Mouse (Mus musculus): ENCODE measurements around the gene Robo4.

Robo4 gene

GRCm38 (mm10) chr9:37401802-37402201 is at the start of gene Robo4:
TSS of gene Robo4 (plus strand) at chr9:37401897.
- no peak for DNase-seq (ENCODE audit: low spot score)

GRCm38 (mm10) chr9:37354485-37354884 is 47.2 kb upstream of the Robo4 start:
- DNase-seq (ENCODE audit: low spot score): no peak

GRCm38 (mm10) chr9:37358713-37359330 is 42.9 kb upstream of the Robo4 start:
- DNase-seq (ENCODE audit: low spot score): no peak

GRCm38 (mm10) chr9:37359331-37360220 is 42.1 kb upstream of the Robo4 start:
- no peak for DNase-seq (ENCODE audit: low spot score)

- no peak for DNase-seq (ENCODE audit: low spot score)
Measured at GRCm38 (mm10) chr9:37362084-37362483, 39.6 kb upstream of the Robo4 start.

DNA sequence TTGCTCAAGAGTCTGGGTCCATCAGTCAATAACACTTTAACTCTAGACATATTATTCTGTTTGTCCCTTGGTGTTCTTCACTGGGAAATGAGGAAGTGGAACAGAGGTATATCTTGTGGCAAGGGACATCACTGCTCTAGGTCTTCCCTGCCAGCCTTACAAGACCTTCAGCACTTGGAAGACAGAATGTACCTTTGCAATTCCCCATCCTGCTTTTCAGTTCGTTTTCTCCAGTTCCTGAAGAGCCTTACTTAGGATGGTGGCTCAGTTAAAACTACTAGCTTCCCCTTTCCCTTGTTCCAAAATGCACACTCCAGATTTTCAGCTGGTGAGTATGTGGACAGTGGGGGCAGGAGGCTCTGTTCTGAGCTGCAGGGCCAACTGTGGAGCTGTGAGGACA is 38.8 kb upstream of the Robo4 start:
- DNase-seq (ENCODE audit: low spot score): no peak

GRCm38 (mm10) chr9:37363551-37363950 is 38.1 kb upstream of the Robo4 start:
- no peak for DNase-seq (ENCODE audit: low spot score)

DNA sequence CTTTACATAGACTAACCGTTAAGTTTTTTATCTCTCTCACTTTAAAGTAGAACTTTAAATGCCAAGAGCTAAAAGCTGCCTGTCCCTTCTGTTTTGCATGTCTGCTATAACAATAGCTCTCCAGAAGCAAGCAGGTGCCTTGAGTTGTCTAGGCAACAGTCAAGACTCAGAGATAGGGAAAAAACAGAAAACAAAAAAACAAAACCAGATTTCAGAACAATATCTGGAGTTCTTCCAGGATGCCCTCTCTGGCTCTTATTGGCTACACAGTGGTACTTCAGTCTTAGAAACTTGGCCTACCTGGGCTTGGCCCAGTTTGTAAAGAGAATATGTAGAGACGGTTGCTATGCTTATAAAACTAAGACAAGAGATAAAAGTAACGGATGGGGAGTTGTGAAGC is 37.3 kb upstream of the Robo4 start:
- no peak for DNase-seq (ENCODE audit: low spot score)

DNA sequence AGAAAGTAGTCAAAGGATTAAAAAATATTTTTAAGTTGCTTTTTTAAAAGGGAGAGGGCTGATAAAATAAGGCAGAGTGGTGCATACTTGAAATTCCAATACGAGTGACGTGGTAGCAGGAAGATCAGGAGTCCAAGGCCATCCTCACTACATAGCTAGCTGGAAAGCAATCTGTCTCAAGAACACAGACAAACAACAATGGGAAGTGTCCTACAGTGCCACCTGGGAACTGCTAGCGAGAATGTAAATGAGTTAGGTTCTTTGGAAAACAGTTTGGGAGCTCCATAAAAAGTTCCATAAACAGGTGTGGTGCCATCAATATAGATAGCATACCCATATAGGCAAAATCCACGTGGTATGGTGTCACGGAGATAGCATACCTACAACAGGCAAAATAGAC is 36.0 kb upstream of the Robo4 start:
- no peak for DNase-seq (ENCODE audit: low spot score)

DNA sequence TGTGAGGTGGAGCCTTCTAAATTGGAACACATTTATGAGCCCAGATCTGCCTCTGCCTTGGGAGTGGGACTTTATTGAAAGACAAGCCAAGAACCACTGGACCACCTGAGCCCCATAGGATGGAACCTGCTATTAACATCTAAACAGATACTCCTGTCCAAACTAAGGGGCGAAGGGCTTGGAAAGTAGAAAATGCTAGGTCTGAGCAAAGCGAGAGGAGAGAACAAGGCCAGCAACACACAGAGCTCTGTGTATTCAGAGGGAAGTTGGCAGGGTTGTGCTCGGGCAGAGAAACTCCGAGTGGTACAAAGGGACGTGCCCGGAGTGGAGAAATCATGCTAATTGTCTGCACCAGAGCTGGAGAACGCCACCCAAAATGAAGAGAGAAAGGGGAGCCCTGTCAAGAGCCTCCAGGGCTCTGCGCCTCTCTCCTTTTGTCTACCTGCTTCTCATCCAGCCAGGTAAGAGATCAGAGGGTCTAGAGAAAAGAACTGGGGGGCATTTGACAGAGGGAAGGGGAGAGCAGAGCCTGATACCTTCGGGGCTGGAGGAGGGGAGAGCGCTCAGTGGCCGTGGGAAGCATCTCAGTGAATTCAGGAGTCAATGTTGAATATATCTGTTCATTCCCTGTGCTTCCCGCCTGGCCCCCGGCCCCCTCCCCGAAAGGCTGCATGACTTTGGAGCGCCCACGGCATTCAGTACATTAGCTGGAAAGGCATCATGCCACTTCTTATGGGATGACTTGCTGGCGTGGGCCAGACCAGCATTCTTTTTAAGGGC is 34.2 kb upstream of the Robo4 start, which contains the start of gene Hepacam:
TSS of gene Hepacam (plus strand) at position 51 of the 780 bp plus-strand sequence.
- no peak for DNase-seq (ENCODE audit: low spot score)

- no peak for DNase-seq (ENCODE audit: low spot score)
Measured at GRCm38 (mm10) chr9:37368081-37368830, 33.4 kb upstream of the Robo4 start.

- DNase-seq (ENCODE audit: low spot score): no peak
Measured at GRCm38 (mm10) chr9:37368860-37369259, 32.8 kb upstream of the Robo4 start.

DNA sequence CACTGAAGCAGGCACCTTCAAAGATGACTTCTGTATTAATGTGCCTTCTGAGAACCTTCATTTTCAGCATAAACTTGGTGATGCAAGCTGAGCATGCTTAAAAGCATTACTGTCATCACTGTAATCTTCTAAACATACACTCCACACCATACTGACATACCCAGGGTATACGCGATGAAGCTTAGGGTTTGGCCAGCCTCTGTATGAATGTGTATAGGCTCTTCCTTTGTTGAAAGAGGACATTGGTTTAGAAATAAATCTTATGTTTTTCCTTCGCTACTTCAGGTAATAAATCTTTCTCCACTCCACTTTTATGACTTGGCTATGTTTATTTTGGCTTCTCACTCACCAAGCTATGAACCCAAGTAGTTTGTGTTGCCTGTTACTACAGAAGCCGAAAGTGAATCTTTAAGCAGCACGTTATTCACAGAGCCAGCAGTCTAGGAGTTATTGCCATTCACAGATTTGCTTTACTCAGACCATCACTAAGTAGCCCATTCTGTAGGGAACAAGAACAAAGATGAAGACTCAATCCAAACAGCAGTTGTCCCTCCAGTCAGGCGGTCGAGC is 30.4 kb upstream of the Robo4 start:
- DNase-seq (ENCODE audit: low spot score): no peak

DNA sequence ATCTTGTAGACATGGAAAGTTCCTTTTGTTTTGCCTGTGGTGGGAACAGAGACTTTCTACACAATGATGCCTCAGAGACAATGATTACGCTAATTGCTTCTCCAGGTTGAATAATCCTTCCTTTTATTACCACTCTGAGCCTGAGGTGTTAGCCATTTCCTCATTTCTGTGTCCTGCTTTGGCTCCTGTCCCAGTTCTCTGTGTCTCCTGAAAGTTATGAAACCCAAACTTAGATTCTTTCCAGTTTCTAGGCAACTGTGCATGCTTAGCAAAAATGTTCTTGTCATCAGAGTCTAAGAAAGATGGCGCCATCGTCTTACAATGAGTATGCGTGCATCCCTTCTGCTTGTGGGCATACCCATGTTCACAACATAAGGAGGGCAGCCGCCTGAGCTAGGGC is 26.0 kb upstream of the Robo4 start:
- no peak for DNase-seq (ENCODE audit: low spot score)

DNA sequence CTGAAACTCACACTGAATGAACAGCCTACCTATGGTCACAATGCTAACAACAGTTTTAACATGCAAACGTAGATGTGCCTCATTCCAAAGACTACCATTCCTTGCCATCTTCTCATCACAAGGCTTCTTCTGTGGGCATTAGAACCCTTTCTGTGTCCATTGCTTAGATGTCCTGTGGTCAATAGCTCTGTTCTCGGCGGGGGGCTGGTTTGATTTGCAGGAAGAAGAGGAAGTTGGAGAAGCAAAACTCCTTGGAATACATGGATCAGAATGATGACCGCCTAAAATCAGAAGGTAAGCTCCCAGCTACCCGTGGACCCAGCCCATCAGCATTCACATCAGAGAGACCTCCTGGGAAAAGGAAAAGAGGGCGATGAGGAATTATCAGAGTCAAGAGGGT is 18.5 kb upstream of the Robo4 start:
- no peak for DNase-seq (ENCODE audit: low spot score)

GRCm38 (mm10) chr9:37384284-37385182 is 17.2 kb upstream of the Robo4 start:
- DNase-seq (ENCODE audit: low spot score): no peak

- no peak for DNase-seq (ENCODE audit: low spot score)
Measured at GRCm38 (mm10) chr9:37390891-37391290, 10.8 kb upstream of the Robo4 start.

DNA sequence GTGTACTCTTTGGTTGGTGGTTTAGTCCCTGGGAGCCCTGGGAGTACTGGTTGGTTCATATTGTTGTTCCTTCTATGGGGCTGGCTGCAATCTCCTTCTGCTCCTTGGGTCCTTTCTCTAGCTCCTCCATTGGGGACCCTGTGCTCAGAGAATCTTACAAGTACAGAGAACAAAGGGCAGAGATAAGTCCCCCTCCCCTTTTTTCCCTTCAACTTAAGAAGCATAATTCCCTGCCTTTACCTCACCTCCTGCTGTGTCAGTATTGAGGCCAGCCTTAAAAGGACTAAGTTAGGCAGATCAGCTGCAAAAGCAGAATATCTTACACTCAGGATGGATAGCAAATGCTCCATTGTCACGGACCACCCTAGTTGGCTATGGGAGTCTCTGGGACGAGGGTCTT is 9.6 kb upstream of the Robo4 start:
- no peak for DNase-seq (ENCODE audit: low spot score)

DNA sequence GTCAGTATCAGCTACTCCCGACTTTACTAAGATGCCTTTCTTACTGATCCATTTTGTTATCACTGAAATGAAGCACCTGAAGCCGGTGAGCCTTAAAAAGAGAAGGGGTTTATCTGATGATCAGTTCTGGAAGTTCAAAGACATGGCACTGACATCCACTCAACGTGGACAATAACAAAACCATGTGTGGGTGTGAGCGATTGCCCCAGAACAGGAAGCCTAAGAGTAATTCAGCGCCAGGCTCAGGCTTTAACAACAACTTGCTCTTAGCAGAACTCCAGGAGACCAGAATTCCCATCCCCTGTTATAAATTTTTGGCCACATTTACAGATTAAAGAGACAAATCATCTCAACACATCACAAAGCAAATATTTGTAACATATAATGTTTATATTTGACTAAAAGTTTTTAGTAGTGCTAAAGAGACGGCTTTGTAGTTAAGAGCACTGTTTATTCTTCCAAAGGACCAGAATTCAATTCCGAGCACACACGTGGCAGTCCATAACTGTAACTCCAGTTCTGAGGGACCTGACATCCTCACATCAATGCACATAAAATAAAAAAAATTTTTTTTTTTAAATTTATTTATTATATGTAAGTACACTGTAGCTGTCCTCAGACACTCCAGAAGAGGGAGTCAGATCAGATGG is 8.1 kb upstream of the Robo4 start:
- DNase-seq (ENCODE audit: low spot score): no peak

GRCm38 (mm10) chr9:37400585-37400984 is 1.1 kb upstream of the Robo4 start:
- no peak for DNase-seq (ENCODE audit: low spot score)

All from T-cell, adult 2 months (primary cell).